Mouse (Mus musculus): ENCODE data around the gene Rcl1.

DNA sequence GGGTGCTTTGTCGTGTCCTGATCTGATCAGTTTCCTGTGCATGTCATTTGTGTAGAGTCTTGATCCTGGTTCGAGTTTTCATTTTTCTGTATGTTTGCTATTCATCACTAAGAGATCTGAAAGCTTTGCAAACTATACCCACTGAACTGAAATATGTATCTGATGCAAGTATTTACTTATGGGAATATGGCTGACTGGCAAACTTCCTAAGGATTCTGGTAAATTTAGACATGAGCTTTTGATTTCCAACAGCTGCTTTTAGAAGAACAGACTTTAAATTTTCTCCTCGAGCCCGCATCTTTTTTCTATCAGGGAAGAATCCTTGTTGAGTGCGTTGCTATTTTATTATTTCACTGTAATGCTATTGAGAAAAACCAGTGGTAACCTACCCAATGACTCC lies 81.0 kb downstream of the Rcl1 start:
- TF ChIP-seq POLR2A (IDR thresholded peaks at IDR 0.05; ENCODE audit: borderline replicate concordance, extremely low read depth, insufficient read depth, insufficient read length, poor library complexity, severe bottlenecking) (no peak), CTCF (IDR thresholded peaks at IDR 0.05; ENCODE audit: borderline replicate concordance, extremely low read depth, insufficient read depth, insufficient read length) (no peak)

All from brain, embryonic 14.5 days (tissue).